Mouse (Mus musculus): ENCODE measurements around the gene Il22ra1.

DNA sequence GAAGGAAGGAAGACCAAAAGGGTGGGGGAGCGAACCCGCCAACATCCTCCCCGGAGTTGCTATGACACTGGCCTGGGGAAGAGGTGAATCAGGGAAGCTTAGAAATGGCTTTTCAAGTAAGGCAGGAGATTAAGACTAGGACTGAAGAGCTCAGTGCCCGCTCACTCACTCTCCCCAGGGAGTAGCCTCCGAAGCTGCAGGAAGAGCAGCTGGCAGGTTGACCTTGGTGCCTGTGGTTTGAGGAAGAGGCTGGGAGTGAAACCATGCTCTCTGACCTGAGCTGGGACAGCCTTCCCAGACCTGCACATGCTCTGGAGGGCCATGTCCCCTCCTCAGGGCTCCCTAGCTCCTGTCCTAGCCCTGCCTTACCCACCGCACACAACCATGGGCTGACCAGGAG lies 30.9 kb downstream of the Il22ra1 start:
- TF ChIP-seq POLR2A (IDR thresholded peaks at IDR 0.05; ENCODE audit: borderline replicate concordance, extremely low read depth, low read depth, low read length) (no peak), CTCF (IDR thresholded peaks at IDR 0.05; ENCODE audit: insufficient read depth, low read length) (no peak)

Data from lung, adult 2 months (tissue).